Mouse (Mus musculus) midbrain, embryonic 16.5 days (tissue): ENCODE measurements at regions not wholly inside any gene's neighbourhood (a gene's known extent, or its start where the extent isn't known, plus 50 kb on each side); places are given as distances from the start of the nearest gene placed in this dataset.

Experiments
- ATAC-seq: fragments of 200-750 bp; cut with Nextera tagmentation; 2 replicates; pipeline ENCODE4 v1.8.0; 2017; ENCODE audit warnings: moderate TSS enrichment
- H3K27ac ChIP-seq: fragments of 300-500 bp; sonication (generic); 2 replicates; pipeline ENCODE4 v1.5.1; 2014; ENCODE audit warnings: mild to moderate bottlenecking, low read length, mixed read lengths
- H3K27me3 ChIP-seq: fragments of 300-500 bp; sonication (generic); 2 replicates; pipeline ENCODE4 v1.6.1; 2014; ENCODE audit warnings: low read depth, low read length, mixed read lengths; ENCODE audit not compliant: control insufficient read depth, insufficient read depth
- H3K36me3 ChIP-seq: fragments of 300-500 bp; sonication (generic); 2 replicates; pipeline ENCODE4 v1.6.1; 2014; ENCODE audit warnings: mild to moderate bottlenecking, low read length, moderate library complexity, mixed read lengths; ENCODE audit not compliant: control insufficient read depth, insufficient read depth
- H3K4me1 ChIP-seq: fragments of 300-500 bp; sonication (generic); 2 replicates; pipeline ENCODE4 v1.6.1; 2014; ENCODE audit warnings: mild to moderate bottlenecking, low read length, mixed read lengths; ENCODE audit not compliant: control insufficient read depth, insufficient read depth
- H3K4me2 ChIP-seq: fragments of 300-500 bp; sonication (generic); 2 replicates; pipeline ENCODE4 v1.6.1; 2014; ENCODE audit warnings: mild to moderate bottlenecking, low read length, mixed read lengths
- H3K4me3 ChIP-seq: fragments of 300-500 bp; sonication (generic); 2 replicates; pipeline ENCODE4 v1.5.1; 2014; ENCODE audit warnings: low read depth, mild to moderate bottlenecking, low read length, moderate library complexity, mixed read lengths
- H3K9ac ChIP-seq: fragments of 300-500 bp; sonication (generic); 2 replicates; pipeline ENCODE4 v1.6.1; 2014; ENCODE audit warnings: low read depth, low read length, mixed read lengths
- H3K9me3 ChIP-seq: fragments of 300-500 bp; sonication (generic); replicated peaks from 2 replicates; pipeline ENCODE4 v1.6.1; 2014; ENCODE audit warnings: mild to moderate bottlenecking, low read length, mixed read lengths; ENCODE audit not compliant: control insufficient read depth, poor library complexity, severe bottlenecking
- WGBS: fragments of 180-500 bp; shearing (Covaris S2); extraction: QIAGEN DNeasy Blood & Tissue Kit; methylation state at CpG from one replicate; pipeline ENCODE4 v1.1.7; 2014; 5-methylcytosine and 5-hydroxymethylcytosine counted together

DNA sequence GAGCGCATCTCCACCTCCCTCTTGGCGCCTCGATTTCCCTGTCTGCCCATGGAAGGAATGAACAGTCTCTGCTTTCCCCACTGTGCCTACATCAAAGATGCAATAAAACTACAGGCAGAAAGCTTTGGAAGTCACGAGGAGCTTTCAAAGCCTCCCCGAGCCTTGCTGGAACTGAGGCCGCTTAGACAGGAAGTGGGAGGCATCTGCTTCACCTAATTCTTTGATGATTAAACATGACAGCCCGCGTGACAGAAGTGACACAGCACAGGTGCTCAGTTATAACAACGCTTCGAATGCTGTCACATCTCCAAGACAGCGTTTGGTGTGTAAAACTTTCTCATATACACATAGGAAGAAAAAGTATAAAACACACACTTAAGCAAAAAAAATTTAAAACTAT, 85.7 kb downstream of the Asb1 start:
- Histone ChIP-seq H3K36me3 (no peaks in the 10 kb centered on the region), H3K4me3 (no peak overlapping the region), H3K27ac (no peak overlapping the region), H3K9me3 (no peaks in the 10 kb centered on the region), H3K4me2 (no peak overlapping the region), H3K9ac (no peak overlapping the region), H3K4me1 (peaks cover 3% of the 10 kb centered on the region; the same call in 1 of the 2 replicates), H3K27me3 (no peaks in the 10 kb centered on the region)
- 68% methylated on average over 11 of the region's 11 CpGs for WGBS
- ATAC-seq, result no peak

DNA sequence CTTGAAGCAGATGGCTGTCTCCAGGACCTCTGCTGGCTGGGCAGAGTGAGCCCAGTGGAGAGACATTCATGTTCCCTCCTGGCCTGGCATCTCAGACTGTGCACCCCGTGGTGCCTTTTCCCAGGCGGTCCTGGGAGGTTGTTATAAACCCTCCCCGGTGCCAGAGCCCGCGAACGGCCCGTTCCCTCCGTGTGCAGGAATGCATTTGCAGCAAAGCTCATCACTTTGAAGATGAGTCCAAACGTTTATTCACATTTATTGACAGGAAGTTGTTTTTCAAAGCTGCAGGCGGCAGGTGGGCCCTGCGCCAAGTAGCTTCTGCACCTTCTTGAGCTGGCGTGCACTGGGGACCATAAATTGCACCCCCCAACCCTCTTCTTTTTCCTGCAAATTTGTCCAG, 89.9 kb downstream of the Asb1 start:
- Histone ChIP-seq H3K9me3 (no peaks in the 10 kb centered on the region), H3K4me3 (no peak overlapping the region), H3K4me2 (no peak overlapping the region), H3K36me3 (no peaks in the 10 kb centered on the region), H3K9ac (no peak overlapping the region), H3K27ac (no peak overlapping the region), H3K27me3 (no peaks in the 10 kb centered on the region), H3K4me1 (no peaks in the 10 kb centered on the region)
- ATAC-seq, result no peak
- WGBS, result 77% methylated on average over 12 of the region's 12 CpGs

- no peaks in the 10 kb centered on the region for H3K9me3 ChIP-seq
- H3K9ac ChIP-seq, result no peak overlapping the region
- WGBS, result 88% methylated on average over 6 of the region's 6 CpGs
- H3K4me2 ChIP-seq, result no peak overlapping the region
- no peaks in the 10 kb centered on the region for H3K36me3 ChIP-seq
- no peaks in the 10 kb centered on the region for H3K4me1 ChIP-seq
- no peaks in the 10 kb centered on the region for H3K27me3 ChIP-seq
- ATAC-seq, result no peak
- no peak overlapping the region for H3K4me3 ChIP-seq
- no peak overlapping the region for H3K27ac ChIP-seq
These were observed 90.6 kb downstream of the Asb1 start for GRCm38 (mm10) chr1:91630871-91631410.

GRCm38 (mm10) chr1:91632906-91633493, 92.7 kb downstream of the Asb1 start:
- H3K36me3 ChIP-seq, result no peaks in the 10 kb centered on the region
- H3K4me2 ChIP-seq, result no peak overlapping the region
- no peaks in the 10 kb centered on the region for H3K4me1 ChIP-seq
- WGBS, result 90% methylated on average over 15 of the region's 15 CpGs
- H3K27me3 ChIP-seq, result no peaks in the 10 kb centered on the region
- H3K9ac ChIP-seq, result no peak overlapping the region
- no peak for ATAC-seq
- H3K27ac ChIP-seq, result no peak overlapping the region
- no peak overlapping the region for H3K4me3 ChIP-seq
- no peaks in the 10 kb centered on the region for H3K9me3 ChIP-seq

DNA sequence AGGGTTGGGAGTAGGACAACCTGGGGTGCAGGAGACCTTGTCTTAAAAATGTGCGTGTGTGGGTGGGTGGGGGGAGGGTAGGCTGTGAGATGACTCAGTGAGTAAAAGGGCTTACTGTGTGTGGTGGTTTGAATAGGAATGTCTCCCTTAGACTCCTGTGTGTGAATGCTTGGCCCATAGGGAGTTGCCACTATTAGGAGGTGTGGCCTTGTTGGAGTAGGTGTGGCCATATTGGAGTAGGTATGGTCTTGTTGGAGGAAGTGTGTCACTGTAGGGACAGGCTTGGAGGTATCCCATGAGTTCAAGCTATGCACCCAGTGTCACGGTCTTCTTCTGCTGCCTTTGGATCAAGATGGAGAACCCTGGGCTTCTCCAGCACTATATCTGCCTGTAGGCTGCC, 96.2 kb downstream of the Asb1 start:
- WGBS, result 85% methylated on average over 2 of the region's 2 CpGs
- no peak overlapping the region for H3K27ac ChIP-seq
- H3K9ac ChIP-seq, result no peak overlapping the region
- H3K27me3 ChIP-seq, result no peaks in the 10 kb centered on the region
- no peaks in the 10 kb centered on the region for H3K36me3 ChIP-seq
- H3K4me1 ChIP-seq, result no peaks in the 10 kb centered on the region
- no peak for ATAC-seq
- H3K4me2 ChIP-seq, result no peak overlapping the region
- no peaks in the 10 kb centered on the region for H3K9me3 ChIP-seq
- no peak overlapping the region for H3K4me3 ChIP-seq

DNA sequence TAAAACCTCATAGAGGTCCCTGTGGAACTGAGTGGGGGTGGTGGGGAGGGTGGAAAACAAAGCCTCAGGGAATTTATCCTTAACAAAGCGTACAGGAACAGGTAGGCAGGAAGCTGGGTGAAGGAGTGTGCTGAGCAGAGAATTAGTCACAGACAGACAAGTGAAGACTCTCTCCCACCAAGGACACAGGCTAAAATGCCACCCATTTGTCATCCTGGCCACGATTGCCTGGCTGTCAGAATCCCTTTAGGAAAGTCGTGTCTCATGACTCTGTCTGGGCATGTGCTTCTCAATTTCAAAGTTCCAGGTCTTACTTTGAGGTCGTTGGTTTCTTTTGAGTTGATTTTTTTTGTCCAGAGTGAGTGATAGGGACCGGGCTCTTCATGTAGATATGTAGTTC, 100.2 kb downstream of the Asb1 start:
- Histone ChIP-seq H3K4me3 (no peak overlapping the region), H3K9me3 (no peaks in the 10 kb centered on the region), H3K9ac (no peak overlapping the region), H3K27me3 (no peaks in the 10 kb centered on the region), H3K4me1 (no peaks in the 10 kb centered on the region), H3K4me2 (no peak overlapping the region), H3K36me3 (no peaks in the 10 kb centered on the region), H3K27ac (no peak overlapping the region)
- ATAC-seq, result no peak
- WGBS, result 76% methylated on average over 5 of the region's 5 CpGs

DNA sequence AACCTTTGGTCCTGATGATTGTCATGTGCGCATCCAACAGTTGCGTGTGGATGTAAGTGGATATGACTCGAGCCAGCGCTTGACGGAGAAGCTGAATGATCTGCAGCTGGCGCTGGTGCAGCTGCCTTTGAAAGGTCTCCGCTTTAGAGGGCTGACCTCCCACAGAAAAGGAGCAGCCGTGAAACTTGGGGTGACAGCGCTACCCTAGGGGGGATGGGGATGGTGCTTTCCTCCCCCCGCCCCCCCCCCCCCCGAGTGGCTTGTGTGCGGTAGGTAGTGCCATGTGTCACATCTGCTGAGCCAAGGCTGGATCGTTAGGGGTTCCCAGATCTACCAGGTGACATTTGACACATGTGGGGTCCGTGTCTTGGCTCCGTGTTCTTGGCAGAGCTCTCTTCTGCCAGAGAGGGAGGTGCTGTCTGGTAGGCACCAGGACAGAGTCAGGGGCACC, 118.7 kb downstream of the Asb1 start:
- 63% methylated on average over 13 of the region's 15 CpGs for WGBS
- H3K9me3 ChIP-seq, result no peaks in the 10 kb centered on the region

GRCm38 (mm10) chr1:91659486-91659885, 119.1 kb downstream of the Asb1 start:
- 82% methylated on average over 8 of the region's 8 CpGs for WGBS
- H3K27me3 ChIP-seq, result no peaks in the 10 kb centered on the region
- no peak for ATAC-seq

More for the DNA sequence above, 118.7 kb downstream of the Asb1 start:
- Histone ChIP-seq H3K9ac (no peak overlapping the region), H3K36me3 (no peaks in the 10 kb centered on the region), H3K4me1 (no peaks in the 10 kb centered on the region), H3K4me3 (no peak overlapping the region), H3K4me2 (no peak overlapping the region), H3K27me3 (no peaks in the 10 kb centered on the region), H3K27ac (no peak overlapping the region)
- no peak for ATAC-seq

GRCm38 (mm10) chr1:91663289-91663688, 122.9 kb downstream of the Asb1 start:
- WGBS, result 95% methylated on average over 2 of the region's 2 CpGs

More at GRCm38 (mm10) chr1:91659486-91659885, 119.1 kb downstream of the Asb1 start:
- H3K9ac ChIP-seq, result no peak overlapping the region
- no peaks in the 10 kb centered on the region for H3K9me3 ChIP-seq
- H3K4me2 ChIP-seq, result no peak overlapping the region
- H3K4me1 ChIP-seq, result no peaks in the 10 kb centered on the region
- H3K4me3 ChIP-seq, result no peak overlapping the region
- no peak overlapping the region for H3K27ac ChIP-seq
- no peaks in the 10 kb centered on the region for H3K36me3 ChIP-seq

More at GRCm38 (mm10) chr1:91663289-91663688, 122.9 kb downstream of the Asb1 start:
- no peak overlapping the region for H3K4me2 ChIP-seq
- ATAC-seq, result no peak
- no peaks in the 10 kb centered on the region for H3K36me3 ChIP-seq
- H3K9me3 ChIP-seq, result no peaks in the 10 kb centered on the region; the same call in 1 of the 2 replicates
- no peaks in the 10 kb centered on the region for H3K4me1 ChIP-seq
- H3K27me3 ChIP-seq, result no peaks in the 10 kb centered on the region
- H3K4me3 ChIP-seq, result no peak overlapping the region
- H3K9ac ChIP-seq, result no peak overlapping the region
- H3K27ac ChIP-seq, result no peak overlapping the region
